Mouse (Mus musculus) lung, adult 2 months (tissue): ENCODE measurements around the gene Corin.

Experiments
- CTCF ChIP-seq: fragments of 200-500 bp; IDR thresholded peaks from 2 replicates; pipeline ENCODE4 v1.5.1; 2011; ENCODE audit warnings: mild to moderate bottlenecking, low read length, control low read depth; ENCODE audit not compliant: insufficient read depth
- POLR2A ChIP-seq: fragments of 200-500 bp; IDR thresholded peaks from 2 replicates; pipeline ENCODE4 v1.6.1; 2011; ENCODE audit warnings: low read depth, mild to moderate bottlenecking, control low read depth, low read length, borderline replicate concordance; ENCODE audit errors: extremely low read depth

DNA sequence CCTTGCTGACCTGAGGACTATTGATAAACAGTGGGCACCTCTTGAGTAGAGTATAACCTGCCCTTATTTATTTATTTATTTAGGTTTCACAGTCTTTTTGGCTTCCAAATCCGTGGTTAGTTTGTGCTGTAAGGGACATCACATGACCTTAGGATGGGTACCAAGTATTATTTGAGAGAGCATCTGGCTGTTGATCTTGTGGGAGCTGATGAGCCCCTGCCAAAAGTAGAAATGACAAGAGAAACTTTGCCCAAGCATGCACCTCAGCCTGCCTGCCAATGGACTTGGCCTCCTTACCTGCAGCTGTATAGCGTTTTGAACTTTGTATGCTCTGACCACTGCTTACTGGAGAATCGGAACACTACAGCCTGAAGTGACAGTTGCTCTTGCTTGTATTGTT, 103.0 kb downstream of the Corin start:
- no peak for TF ChIP-seq CTCF
- no peak for TF ChIP-seq POLR2A
